Mouse (Mus musculus): ENCODE measurements around the gene Slc5a4a. TPM values are rescaled to one million over a fixed set of nuclear protein-coding genes. Genes with fewer than 3 reads are reported as not detected.

Slc5a4a gene
- polyA plus RNA-seq, 1 experiment from 2014 or later: not detected

DNA sequence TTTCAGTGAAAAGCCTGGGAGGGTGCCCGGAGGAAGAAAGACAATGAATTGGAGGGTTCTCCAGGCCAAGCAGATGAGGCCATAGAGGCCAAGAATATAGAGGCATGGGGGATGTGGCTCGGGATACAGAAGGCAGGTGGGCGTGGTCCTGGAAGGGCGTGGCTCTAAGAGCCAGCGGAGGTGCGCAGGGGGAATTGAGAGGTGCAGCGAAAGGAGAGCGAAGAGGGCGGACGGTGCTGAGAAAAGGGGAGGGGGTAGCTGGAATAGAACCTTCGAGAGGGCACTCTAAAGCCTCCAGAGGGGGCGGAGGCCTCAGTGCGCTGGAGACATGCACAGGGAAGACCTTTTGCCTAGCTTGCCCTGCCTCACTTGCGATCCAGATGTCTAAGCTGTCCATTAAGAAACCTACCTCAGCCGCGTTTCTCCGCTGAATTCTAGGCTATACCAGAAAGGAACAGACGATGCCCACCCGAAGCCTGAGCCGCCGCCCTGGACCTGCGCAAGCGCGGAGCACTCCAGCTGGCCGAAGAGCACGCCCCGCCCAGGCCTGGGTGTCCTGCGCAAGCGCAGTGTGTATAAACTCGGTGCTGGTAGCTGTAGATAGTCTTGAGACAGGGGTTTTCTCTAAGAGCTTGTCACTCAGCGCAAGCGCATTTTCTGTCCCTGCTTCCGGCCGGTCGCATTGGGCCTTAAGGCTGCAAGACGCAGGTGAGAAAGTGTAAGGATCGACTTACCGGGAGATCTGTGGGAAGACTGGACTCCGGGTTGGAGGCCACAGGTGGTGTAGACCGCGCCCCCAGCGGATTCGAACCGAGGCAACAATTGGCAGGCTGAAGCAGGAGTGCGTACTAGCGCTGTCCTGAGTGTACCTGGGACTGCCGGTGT, 90.3 kb downstream of the Slc5a4a start, which contains the start of gene Prmt2:
TSS of gene Prmt2 (minus strand) at position 525 of the 885 bp plus-strand sequence.
- peak; percentile 96 for ATAC-seq (replicated peaks; ENCODE audit: insufficient number of reproducible peaks, low FRiP score, low TSS enrichment)

More for the DNA sequence above, 90.3 kb downstream of the Slc5a4a start, which contains the start of gene Prmt2:
- H3K27me3 ChIP-seq (ENCODE audit: control insufficient read depth, insufficient read depth, low read length): no peaks in the 10 kb centered on the region
- H3K9me3 ChIP-seq (replicated peaks; ENCODE audit: control insufficient read depth, low read length): no peaks in the 10 kb centered on the region
- H3K27ac ChIP-seq (ENCODE audit: low read depth, low read length): peak within 1 kb of the TSS; percentile 73
- peaks cover 16% of the 10 kb centered on the region for H3K4me1 ChIP-seq (ENCODE audit: control insufficient read depth, insufficient read depth, low read length)
- WGBS (ENCODE audit: insufficient replicate concordance): under 1% methylated on average over 47 of the region's 47 CpGs
- H3K4me3 ChIP-seq (ENCODE audit: low read depth, low read length): peak within 1 kb of the TSS; percentile 62
- 0 out of 2 replicates have a peak, but pooled peaks cover 3% of the 10 kb centered on the region for H3K36me3 ChIP-seq (ENCODE audit: control insufficient read depth, insufficient read depth, low read length)
- H3K4me2 ChIP-seq: peak within 1 kb of the TSS; percentile 77
- peak within 1 kb of the TSS; percentile 69 for H3K9ac ChIP-seq (ENCODE audit: low read depth, low read length)

MicroRNAs within 50 kb of the gene (microRNA counts, 519-probe panel; counts per million panel counts)
- microRNA mmu-miR-678: 32.2 counts per million

Small RNA genes lying within 50 kb of the gene (microRNA-seq; reads per million reads assigned to microRNA genes)
- not detected for gene Mir678 (ENCODE audit: borderline number of aligned reads)

Other genes starting within 250 kb of the Slc5a4a start
- gene Smarcb1, start 225.8 kb upstream of the Slc5a4a start, polyA plus RNA-seq (2014; fragmentation: Nextera tagmentation; extraction: Ambion mirVana): 131 and 139 TPM in 2 replicates
- gene Chchd10, start 214.3 kb upstream of the Slc5a4a start, polyA plus RNA-seq (2014; fragmentation: Nextera tagmentation; extraction: Ambion mirVana): 414 and 441 TPM in 2 replicates
- 17.5 and 26.0 TPM in 2 replicates for gene Mmp11, start 211.0 kb upstream of the Slc5a4a start, polyA plus RNA-seq (2014; fragmentation: Nextera tagmentation; extraction: Ambion mirVana)
- gene Gm867, start 206.8 kb upstream of the Slc5a4a start, polyA plus RNA-seq (2014; fragmentation: Nextera tagmentation; extraction: Ambion mirVana): 2.3 and 2.8 TPM in 2 replicates
- 0.89 and 0.92 TPM in 2 replicates for gene Vpreb3, start 204.4 kb upstream of the Slc5a4a start, polyA plus RNA-seq (2014; fragmentation: Nextera tagmentation; extraction: Ambion mirVana)
- gene Gm5134, start 192.9 kb upstream of the Slc5a4a start, polyA plus RNA-seq (2014; fragmentation: Nextera tagmentation; extraction: Ambion mirVana): 0.18 TPM in 1 of 2 replicates, not detected in the other
- 22.0 and 23.6 TPM in 2 replicates for gene Zfp280b, start 114.8 kb upstream of the Slc5a4a start, polyA plus RNA-seq (2014; fragmentation: Nextera tagmentation; extraction: Ambion mirVana)
- gene Slc5a4b, start 36.5 kb upstream of the Slc5a4a start, polyA plus RNA-seq (2014; fragmentation: Nextera tagmentation; extraction: Ambion mirVana): not detected in 2 replicates
- gene Prmt2, start 90.4 kb downstream of the Slc5a4a start, polyA plus RNA-seq (2014; fragmentation: Nextera tagmentation; extraction: Ambion mirVana): 62.6 and 66.3 TPM in 2 replicates
- 0.39 and 0.44 TPM in 2 replicates for gene S100b, start 106.4 kb downstream of the Slc5a4a start, polyA plus RNA-seq (2014; fragmentation: Nextera tagmentation; extraction: Ambion mirVana)
- 5.6 and 5.7 TPM in 2 replicates for gene Dip2a, start 197.8 kb downstream of the Slc5a4a start, polyA plus RNA-seq (2014; fragmentation: Nextera tagmentation; extraction: Ambion mirVana)

Measured in heart, embryonic 11.5 days (tissue).